Mouse (Mus musculus): Measurements from ENCODE around the gene Usp53.

Usp53 gene

GRCm38 (mm10) chr3:122984249-122985182 is at the start of gene Usp53:
Gene Usp53 (minus strand): TSS chr3:122984510.
- peak; percentile 94 for DNase-seq (ENCODE audit: low spot score)

DNA sequence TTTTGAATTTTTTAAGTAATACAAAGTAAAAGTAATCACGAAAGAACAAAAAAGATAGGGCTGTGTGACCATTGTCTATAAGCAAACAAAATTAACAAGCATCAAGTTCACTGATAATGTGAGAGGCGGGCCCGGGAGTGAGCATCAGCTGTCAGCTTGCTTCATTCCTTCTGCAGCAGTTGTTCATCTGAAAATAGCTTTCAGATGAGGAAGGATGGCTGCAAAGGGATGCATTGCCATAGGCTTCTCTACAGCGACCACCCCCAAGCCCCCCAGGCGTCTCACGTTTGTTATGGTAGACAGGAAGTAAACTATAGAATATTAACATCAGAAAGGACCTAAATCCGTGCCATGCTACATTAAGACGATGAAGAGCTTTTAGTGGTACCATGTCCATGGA is 49.5 kb upstream of the Usp53 start:
- no peak for DNase-seq (ENCODE audit: low spot score)

- no peak for DNase-seq (ENCODE audit: low spot score)
Measured at GRCm38 (mm10) chr3:123025634-123026033, 41.3 kb upstream of the Usp53 start.

- no peak for DNase-seq (ENCODE audit: low spot score)
Measured at GRCm38 (mm10) chr3:123024496-123025234, 40.4 kb upstream of the Usp53 start.

DNA sequence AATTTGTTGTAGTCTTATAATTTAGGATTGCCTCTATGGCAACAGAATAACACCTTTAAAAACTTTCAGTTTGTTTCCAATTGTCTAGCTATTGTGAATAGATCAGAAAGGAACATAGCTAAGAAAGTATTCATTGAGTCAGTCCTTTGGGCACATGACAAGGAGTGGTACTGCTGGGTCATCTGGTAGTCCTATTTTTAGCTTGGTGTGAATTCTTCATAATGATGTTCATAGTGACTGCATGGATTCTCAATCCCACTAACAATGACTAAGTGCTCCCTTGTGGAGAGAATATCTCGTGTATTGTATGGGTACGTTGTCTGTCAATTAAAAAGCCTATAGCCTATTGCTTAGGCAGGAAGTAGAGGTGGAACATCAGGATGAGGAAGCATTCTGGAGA is 34.5 kb upstream of the Usp53 start:
- no peak for DNase-seq (ENCODE audit: low spot score)

- no peak for DNase-seq (ENCODE audit: low spot score)
Measured at GRCm38 (mm10) chr3:123013476-123013875, 29.2 kb upstream of the Usp53 start.

- no peak for DNase-seq (ENCODE audit: low spot score)
Measured at GRCm38 (mm10) chr3:123009417-123009816, 25.1 kb upstream of the Usp53 start.

DNA sequence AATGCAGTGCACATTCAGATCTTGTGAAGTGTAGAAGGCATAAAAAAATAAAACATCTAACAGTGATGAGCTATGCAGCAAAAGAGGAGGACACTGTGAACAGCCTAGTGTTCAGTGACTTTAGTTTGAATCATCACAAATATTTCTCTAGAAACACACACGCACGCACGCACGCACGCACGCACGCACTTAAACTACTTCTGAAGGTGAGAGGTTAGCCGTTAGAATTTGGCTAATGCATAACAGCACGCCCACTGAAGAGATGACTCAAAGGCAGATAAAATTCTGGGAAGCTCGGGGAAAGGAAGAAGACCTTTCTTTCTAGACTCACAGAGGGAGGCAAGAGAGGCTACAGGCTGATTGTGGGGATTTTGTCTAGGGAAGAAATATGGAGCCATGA is 23.1 kb upstream of the Usp53 start:
- no peak for DNase-seq (ENCODE audit: low spot score)

DNA sequence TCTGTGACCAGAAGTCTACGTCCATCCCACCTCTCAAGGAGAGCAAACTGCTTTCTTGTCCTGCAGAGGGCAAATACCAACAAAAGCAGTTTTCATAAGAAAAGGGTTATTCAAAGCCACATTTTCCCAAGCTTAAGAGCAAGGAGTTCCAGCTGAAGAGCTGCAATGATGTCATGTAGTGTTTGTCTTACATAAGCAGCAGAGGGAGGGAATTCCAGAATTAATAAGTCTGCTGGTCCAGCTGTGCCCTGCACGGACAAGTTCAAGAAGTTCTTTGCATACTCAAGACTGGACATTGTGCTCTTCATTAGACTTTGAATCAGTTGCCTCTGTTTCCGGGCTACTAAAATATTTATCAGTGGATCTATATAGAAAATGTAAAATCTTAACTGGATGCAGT is 16.7 kb upstream of the Usp53 start:
- DNase-seq (ENCODE audit: low spot score): no peak

DNA sequence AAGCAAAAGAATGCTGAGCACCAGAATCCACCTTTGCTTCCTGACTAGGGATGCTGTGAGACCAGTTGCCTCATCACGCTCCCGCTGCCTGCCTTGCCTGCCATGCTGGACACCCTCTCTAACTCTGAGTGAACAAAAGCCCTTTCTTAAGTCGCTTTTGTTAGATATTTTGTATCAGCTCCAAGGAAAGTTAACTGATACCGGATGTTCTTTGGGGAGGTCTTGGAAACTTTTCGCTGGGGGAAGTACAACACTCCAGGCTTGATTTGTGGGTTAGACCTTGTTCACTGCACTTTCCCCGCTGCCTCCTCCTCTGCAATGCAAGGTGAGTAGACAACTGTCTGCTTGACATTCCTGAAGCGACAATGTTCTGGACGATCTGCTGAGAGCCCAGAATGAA is 14.2 kb upstream of the Usp53 start:
- no peak for DNase-seq (ENCODE audit: low spot score)

GRCm38 (mm10) chr3:122996968-122997367 is 12.7 kb upstream of the Usp53 start:
- no peak for DNase-seq (ENCODE audit: low spot score)

- no peak for DNase-seq (ENCODE audit: low spot score)
Measured at GRCm38 (mm10) chr3:122986906-122987305, 2.6 kb upstream of the Usp53 start.

GRCm38 (mm10) chr3:122986386-122986785 is 2.1 kb upstream of the Usp53 start:
- DNase-seq (ENCODE audit: low spot score): no peak

DNA sequence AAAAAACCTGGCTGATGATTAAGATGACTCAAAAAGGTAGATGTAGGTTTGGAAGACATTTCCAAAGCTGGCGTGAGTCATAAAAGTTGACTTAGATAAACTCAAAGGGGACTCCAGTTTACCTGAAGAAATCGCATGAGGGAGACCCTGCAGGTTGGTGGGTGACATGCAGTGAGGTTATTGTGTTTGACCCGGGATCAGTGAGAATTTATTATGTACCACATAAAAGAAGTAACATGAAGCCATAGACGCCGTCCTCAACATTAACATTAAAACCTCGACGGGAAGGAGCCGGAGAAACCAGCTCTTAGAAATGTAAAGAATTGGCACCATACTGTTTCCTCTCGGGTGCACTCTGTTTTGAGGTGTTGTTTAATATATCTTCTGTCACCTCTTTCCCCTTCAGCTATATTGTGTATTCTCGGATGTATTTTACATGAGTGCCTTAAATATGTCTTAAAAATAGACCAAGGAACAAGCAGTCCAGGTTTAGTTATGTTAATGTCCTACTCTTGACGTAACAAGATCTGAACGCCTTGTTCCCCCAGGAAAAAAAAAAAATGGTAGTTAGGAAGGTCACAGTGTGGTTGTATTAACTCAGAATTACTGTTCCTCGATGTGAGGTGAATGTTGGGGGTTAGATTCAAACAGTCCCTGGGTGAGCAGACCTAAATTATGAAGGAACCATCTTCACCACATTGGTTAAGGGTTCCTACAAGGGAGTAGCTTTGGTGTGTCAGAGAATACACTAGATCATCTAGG is 1.1 kb upstream of the Usp53 start:
- DNase-seq (ENCODE audit: low spot score): no peak

- peak; percentile 52 for DNase-seq (ENCODE audit: low spot score)
Measured at GRCm38 (mm10) chr3:122983849-122984248, 461 bp downstream of the Usp53 start.

GRCm38 (mm10) chr3:122975964-122976363 is 8.3 kb downstream of the Usp53 start:
- DNase-seq (ENCODE audit: low spot score): no peak

- DNase-seq (ENCODE audit: low spot score): no peak
Measured at GRCm38 (mm10) chr3:122975363-122975762, 8.9 kb downstream of the Usp53 start.

DNA sequence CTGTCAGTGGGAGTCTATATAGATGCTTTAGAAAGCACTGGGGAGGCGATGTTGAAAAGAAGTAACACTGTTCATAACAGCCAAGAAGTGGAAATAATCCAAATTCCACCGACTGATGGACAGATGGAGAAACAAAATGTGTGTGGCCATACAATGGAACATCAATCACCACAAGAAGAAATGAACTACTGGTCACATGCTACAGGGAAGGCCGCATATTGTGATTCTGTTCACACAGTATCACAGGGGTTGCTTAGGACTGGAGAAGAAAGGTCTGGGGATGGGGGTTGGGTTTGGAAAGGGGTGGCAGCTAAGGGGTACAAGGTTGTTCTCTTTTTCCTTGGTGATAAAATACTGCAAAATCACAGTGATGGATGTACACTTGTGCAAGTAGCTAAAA is 9.5 kb downstream of the Usp53 start:
- no peak for DNase-seq (ENCODE audit: low spot score)

DNA sequence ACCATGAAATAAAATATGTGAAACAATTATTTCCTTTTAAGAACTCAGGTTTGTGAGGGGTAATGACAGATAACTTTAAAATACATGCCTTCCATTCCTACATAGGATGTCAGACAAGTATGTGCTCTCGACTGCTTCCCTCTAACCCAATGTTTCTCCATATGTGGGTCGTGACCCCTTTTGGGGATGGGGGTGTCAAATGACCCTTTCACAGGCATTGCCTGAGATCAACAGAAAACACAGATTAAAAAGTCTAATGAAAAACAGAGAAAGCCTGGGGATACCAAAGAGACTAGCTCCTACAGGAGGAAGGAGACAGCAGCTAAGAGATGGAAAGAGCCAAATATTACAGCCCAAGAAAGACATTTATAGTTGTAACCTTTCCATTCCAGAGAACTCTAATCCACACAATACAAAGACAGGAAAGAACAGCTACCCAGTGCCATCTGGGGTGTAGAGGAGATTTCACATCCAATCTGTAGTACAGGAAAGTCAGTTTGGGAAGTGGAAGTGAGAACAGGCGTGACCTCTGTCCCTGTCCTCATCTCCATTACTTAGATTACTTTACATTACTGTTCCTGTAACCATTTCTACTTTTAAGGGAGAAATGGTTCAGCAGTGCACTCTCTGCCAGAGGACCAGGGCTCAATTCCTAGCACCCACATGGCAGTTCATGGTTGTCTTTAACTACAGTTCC is 12.0 kb downstream of the Usp53 start:
- DNase-seq (ENCODE audit: low spot score): no peak

DNA sequence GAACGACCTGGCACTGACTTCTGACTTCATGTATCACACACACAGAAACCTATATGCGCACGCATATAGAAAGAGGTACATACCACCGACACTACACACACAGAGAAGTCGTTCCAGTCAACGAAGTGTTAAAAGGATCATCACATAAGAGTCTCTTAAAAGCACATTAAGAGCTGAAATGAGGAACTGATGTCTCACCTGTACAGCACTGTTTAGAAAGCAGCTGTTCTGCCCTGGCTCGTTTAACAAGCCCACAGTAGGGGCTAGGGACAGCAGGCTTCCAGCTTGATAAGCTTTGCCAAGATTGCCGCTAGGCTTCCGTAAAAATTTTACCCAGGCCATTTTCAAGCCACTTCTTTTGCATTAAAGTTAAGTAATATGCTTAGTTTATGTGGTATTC is 15.9 kb downstream of the Usp53 start:
- DNase-seq (ENCODE audit: low spot score): no peak

DNA sequence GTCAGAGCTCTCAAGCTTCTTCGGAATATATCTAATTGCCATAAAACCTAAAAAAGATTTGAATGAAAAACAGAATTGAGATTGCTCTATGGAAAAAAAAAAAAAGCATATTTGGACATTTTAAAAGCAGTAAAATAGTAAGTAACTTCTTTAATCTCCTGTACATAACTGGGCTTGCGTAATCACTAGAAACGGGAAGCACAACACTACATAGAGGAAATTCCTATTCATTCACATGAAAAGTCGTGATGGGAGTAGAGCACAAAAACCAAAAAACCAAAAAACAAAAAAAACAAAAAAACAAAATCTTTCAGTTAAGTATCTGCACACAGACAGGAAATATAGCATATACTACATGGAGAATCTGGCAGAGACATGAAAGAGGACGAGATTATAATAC is 20.0 kb downstream of the Usp53 start:
- no peak for DNase-seq (ENCODE audit: low spot score)

DNA sequence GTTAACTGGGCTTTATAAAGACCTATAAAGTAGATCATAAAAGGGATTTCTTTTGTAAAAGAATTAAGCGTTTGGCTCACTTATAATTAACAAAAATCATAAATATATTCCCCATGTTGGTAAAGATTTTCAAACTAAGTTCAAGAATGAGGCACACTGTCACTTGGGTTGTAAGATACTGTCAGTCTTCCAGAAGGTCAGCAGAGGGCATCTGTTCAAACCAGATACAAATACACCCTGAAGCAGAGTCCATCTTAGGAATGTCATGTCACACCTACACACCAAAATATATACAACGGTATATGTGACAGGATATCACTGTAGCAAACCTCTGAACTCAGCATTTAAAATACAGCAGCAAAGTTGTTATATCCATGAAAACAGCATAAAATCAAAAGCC is 34.2 kb downstream of the Usp53 start:
- DNase-seq (ENCODE audit: low spot score): no peak

All from T-cell, adult 2 months (primary cell).